Mouse (Mus musculus): ENCODE data around the gene Myrf. TPM values are rescaled to one million over a fixed set of nuclear protein-coding genes. Genes with fewer than 3 reads are reported as not detected.

The Myrf gene
- polyA plus RNA-seq, 1 experiment from 2014 or later, result 1.5 TPM

GRCm38 (mm10) chr19:10203146-10203847 lies 37.3 kb downstream of the Myrf start:
- H3K9ac ChIP-seq (replicated peaks), result peak overlapping the region; percentile 87
- H3K4me1 ChIP-seq, result peaks cover 18% of the 10 kb centered on the region
- H3K27ac ChIP-seq (replicated peaks), result peak overlapping the region; percentile 76
- peak overlapping the region; percentile 93 for H3K4me2 ChIP-seq (replicated peaks)
- no peaks in the 10 kb centered on the region for H3K27me3 ChIP-seq
- H3K36me3 ChIP-seq, result peaks cover 49% of the 10 kb centered on the region
- H3K4me3 ChIP-seq, result peak overlapping the region; percentile 89
- ATAC-seq (ENCODE audit: low FRiP score, low read depth), result 0 out of 2 replicates have a peak, but pooled peaks have one; percentile 2
- no peaks in the 10 kb centered on the region for H3K9me3 ChIP-seq
- WGBS, result 4% methylated on average over 23 of the region's 23 CpGs

GRCm38 (mm10) chr19:10198723-10199122 lies 41.8 kb downstream of the Myrf start:
- Histone ChIP-seq H3K36me3 (peaks cover 52% of the 10 kb centered on the region), H3K27me3 (no peaks in the 10 kb centered on the region), H3K4me1 (peaks cover 9% of the 10 kb centered on the region), H3K9me3 (no peaks in the 10 kb centered on the region), H3K4me2 (replicated peaks) (no peak overlapping the region), H3K27ac (replicated peaks) (0 out of 2 replicates have a peak overlapping the region, but pooled peaks have one; percentile 40), H3K4me3 (no peak overlapping the region), H3K9ac (replicated peaks) (no peak overlapping the region)
- peak; percentile 34; the same call in 1 of the 2 replicates for ATAC-seq (ENCODE audit: low FRiP score, low read depth)
- WGBS, result 31% methylated on average over 3 of the region's 3 CpGs

GRCm38 (mm10) chr19:10198286-10198685 lies 42.3 kb downstream of the Myrf start:
- ATAC-seq (ENCODE audit: low FRiP score, low read depth), result no peak
- 93% methylated on average over 2 of the region's 2 CpGs for WGBS
- H3K4me2 ChIP-seq (replicated peaks), result no peak overlapping the region
- H3K4me1 ChIP-seq, result peaks cover 8% of the 10 kb centered on the region
- no peak overlapping the region for H3K4me3 ChIP-seq
- H3K27ac ChIP-seq (replicated peaks), result peak overlapping the region; percentile 40; the same call in 1 of the 2 replicates
- H3K36me3 ChIP-seq, result peaks cover 57% of the 10 kb centered on the region
- no peaks in the 10 kb centered on the region for H3K9me3 ChIP-seq
- H3K9ac ChIP-seq (replicated peaks), result no peak overlapping the region
- H3K27me3 ChIP-seq, result no peaks in the 10 kb centered on the region

- Histone ChIP-seq H3K9ac (replicated peaks) (no peak overlapping the region), H3K4me2 (replicated peaks) (no peak overlapping the region), H3K4me1 (no peaks in the 10 kb centered on the region), H3K27me3 (no peaks in the 10 kb centered on the region), H3K9me3 (no peaks in the 10 kb centered on the region), H3K36me3 (peaks cover 68% of the 10 kb centered on the region), H3K4me3 (no peak overlapping the region), H3K27ac (replicated peaks) (no peak overlapping the region)
- ATAC-seq (ENCODE audit: low FRiP score, low read depth), result no peak
- 91% methylated on average over 4 of the region's 4 CpGs for WGBS
These were observed 43.4 kb downstream of the Myrf start for GRCm38 (mm10) chr19:10197130-10197529.

- H3K36me3 ChIP-seq, result peaks cover 70% of the 10 kb centered on the region
- no peaks in the 10 kb centered on the region for H3K27me3 ChIP-seq
- 83% methylated on average over 5 of the region's 5 CpGs for WGBS
- no peak overlapping the region for H3K9ac ChIP-seq (replicated peaks)
- H3K4me3 ChIP-seq, result no peak overlapping the region
- no peak overlapping the region for H3K27ac ChIP-seq (replicated peaks)
- no peak for ATAC-seq (ENCODE audit: low FRiP score, low read depth)
- H3K4me1 ChIP-seq, result no peaks in the 10 kb centered on the region
- no peak overlapping the region for H3K4me2 ChIP-seq (replicated peaks)
- no peaks in the 10 kb centered on the region for H3K9me3 ChIP-seq
These were observed 45.3 kb downstream of the Myrf start for GRCm38 (mm10) chr19:10195252-10195651.

- no peak overlapping the region for H3K27ac ChIP-seq (replicated peaks)
- no peak overlapping the region for H3K4me3 ChIP-seq
- H3K9ac ChIP-seq (replicated peaks), result no peak overlapping the region
- H3K9me3 ChIP-seq, result no peaks in the 10 kb centered on the region
- H3K27me3 ChIP-seq, result no peaks in the 10 kb centered on the region
- 91% methylated on average over 11 of the region's 11 CpGs for WGBS
- peaks cover 70% of the 10 kb centered on the region for H3K36me3 ChIP-seq
- no peaks in the 10 kb centered on the region for H3K4me1 ChIP-seq
- no peak for ATAC-seq (ENCODE audit: low FRiP score, low read depth)
- no peak overlapping the region for H3K4me2 ChIP-seq (replicated peaks)
These were observed 46.2 kb downstream of the Myrf start for GRCm38 (mm10) chr19:10194337-10194736.

- no peak overlapping the region for H3K4me3 ChIP-seq
- no peak for ATAC-seq (ENCODE audit: low FRiP score, low read depth)
- peaks cover 96% of the 10 kb centered on the region for H3K36me3 ChIP-seq
- H3K27me3 ChIP-seq, result no peaks in the 10 kb centered on the region
- no peaks in the 10 kb centered on the region for H3K9me3 ChIP-seq
- 0 out of 2 replicates have a peak, but pooled peaks cover 5% of the 10 kb centered on the region for H3K4me1 ChIP-seq
- no peak overlapping the region for H3K9ac ChIP-seq (replicated peaks)
- H3K4me2 ChIP-seq (replicated peaks), result no peak overlapping the region
- WGBS, result 80% methylated on average over 7 of the region's 7 CpGs
- H3K27ac ChIP-seq (replicated peaks), result no peak overlapping the region
These were observed 49.2 kb downstream of the Myrf start for GRCm38 (mm10) chr19:10191326-10191725.

GRCm38 (mm10) chr19:10190796-10191195 lies 49.8 kb downstream of the Myrf start:
- no peak overlapping the region for H3K4me3 ChIP-seq
- H3K4me2 ChIP-seq (replicated peaks), result no peak overlapping the region
- 55% methylated on average over 2 of the region's 2 CpGs for WGBS
- H3K27ac ChIP-seq (replicated peaks), result no peak overlapping the region
- no peak overlapping the region for H3K9ac ChIP-seq (replicated peaks)
- no peaks in the 10 kb centered on the region for H3K27me3 ChIP-seq
- H3K36me3 ChIP-seq, result peaks cover 96% of the 10 kb centered on the region
- H3K4me1 ChIP-seq, result 0 out of 2 replicates have a peak, but pooled peaks cover 10% of the 10 kb centered on the region
- H3K9me3 ChIP-seq, result no peaks in the 10 kb centered on the region
- ATAC-seq (ENCODE audit: low FRiP score, low read depth), result no peak

- no peak overlapping the region for H3K27ac ChIP-seq (replicated peaks)
- no peak for ATAC-seq (ENCODE audit: low FRiP score, low read depth)
- no peak overlapping the region for H3K4me3 ChIP-seq
- H3K9ac ChIP-seq (replicated peaks), result no peak overlapping the region
- WGBS, result 94% methylated on average over 8 of the region's 8 CpGs
- peaks cover 19% of the 10 kb centered on the region for H3K4me1 ChIP-seq
- H3K9me3 ChIP-seq, result no peaks in the 10 kb centered on the region
- peaks cover 96% of the 10 kb centered on the region for H3K36me3 ChIP-seq
- no peak overlapping the region for H3K4me2 ChIP-seq (replicated peaks)
- H3K27me3 ChIP-seq, result no peaks in the 10 kb centered on the region
These were observed 50.6 kb downstream of the Myrf start for GRCm38 (mm10) chr19:10189940-10190339.

- H3K4me1 ChIP-seq, result peaks cover 28% of the 10 kb centered on the region
- 95% methylated on average over 6 of the region's 6 CpGs for WGBS
- ATAC-seq (ENCODE audit: low FRiP score, low read depth), result no peak
- H3K27ac ChIP-seq (replicated peaks), result no peak overlapping the region
- H3K9ac ChIP-seq (replicated peaks), result no peak overlapping the region
- no peaks in the 10 kb centered on the region for H3K27me3 ChIP-seq
- no peak overlapping the region for H3K4me3 ChIP-seq
- peaks cover 87% of the 10 kb centered on the region for H3K36me3 ChIP-seq
- no peak overlapping the region for H3K4me2 ChIP-seq (replicated peaks)
- H3K9me3 ChIP-seq, result no peaks in the 10 kb centered on the region
These were observed 51.5 kb downstream of the Myrf start for GRCm38 (mm10) chr19:10189022-10189421.

- no peaks in the 10 kb centered on the region for H3K9me3 ChIP-seq
- no peaks in the 10 kb centered on the region for H3K27me3 ChIP-seq
- no peak for ATAC-seq (ENCODE audit: low FRiP score, low read depth)
- peaks cover 81% of the 10 kb centered on the region for H3K36me3 ChIP-seq
- peaks cover 29% of the 10 kb centered on the region for H3K4me1 ChIP-seq
- H3K27ac ChIP-seq (replicated peaks), result no peak overlapping the region
- no peak overlapping the region for H3K4me3 ChIP-seq
- H3K9ac ChIP-seq (replicated peaks), result no peak overlapping the region
- 87% methylated on average over 10 of the region's 10 CpGs for WGBS
- H3K4me2 ChIP-seq (replicated peaks), result no peak overlapping the region
These were observed 52.2 kb downstream of the Myrf start for GRCm38 (mm10) chr19:10188281-10188811.

GRCm38 (mm10) chr19:10186569-10186968 lies 54.0 kb downstream of the Myrf start:
- no peaks in the 10 kb centered on the region for H3K9me3 ChIP-seq
- H3K4me3 ChIP-seq, result no peak overlapping the region
- H3K36me3 ChIP-seq, result peaks cover 63% of the 10 kb centered on the region
- no peak for ATAC-seq (ENCODE audit: low FRiP score, low read depth)
- no peaks in the 10 kb centered on the region for H3K27me3 ChIP-seq
- no peak overlapping the region for H3K9ac ChIP-seq (replicated peaks)
- no peak overlapping the region for H3K27ac ChIP-seq (replicated peaks)
- 93% methylated on average over 8 of the region's 8 CpGs for WGBS
- H3K4me2 ChIP-seq (replicated peaks), result no peak overlapping the region
- peaks cover 34% of the 10 kb centered on the region for H3K4me1 ChIP-seq

Data from midbrain, embryonic 12.5 days (tissue).